Mouse (Mus musculus): ENCODE measurements at regions not wholly inside any gene's neighbourhood (a gene's known extent, or its start where the extent isn't known, plus 50 kb on each side); places are given as distances from the start of the nearest gene placed in this dataset.

DNA sequence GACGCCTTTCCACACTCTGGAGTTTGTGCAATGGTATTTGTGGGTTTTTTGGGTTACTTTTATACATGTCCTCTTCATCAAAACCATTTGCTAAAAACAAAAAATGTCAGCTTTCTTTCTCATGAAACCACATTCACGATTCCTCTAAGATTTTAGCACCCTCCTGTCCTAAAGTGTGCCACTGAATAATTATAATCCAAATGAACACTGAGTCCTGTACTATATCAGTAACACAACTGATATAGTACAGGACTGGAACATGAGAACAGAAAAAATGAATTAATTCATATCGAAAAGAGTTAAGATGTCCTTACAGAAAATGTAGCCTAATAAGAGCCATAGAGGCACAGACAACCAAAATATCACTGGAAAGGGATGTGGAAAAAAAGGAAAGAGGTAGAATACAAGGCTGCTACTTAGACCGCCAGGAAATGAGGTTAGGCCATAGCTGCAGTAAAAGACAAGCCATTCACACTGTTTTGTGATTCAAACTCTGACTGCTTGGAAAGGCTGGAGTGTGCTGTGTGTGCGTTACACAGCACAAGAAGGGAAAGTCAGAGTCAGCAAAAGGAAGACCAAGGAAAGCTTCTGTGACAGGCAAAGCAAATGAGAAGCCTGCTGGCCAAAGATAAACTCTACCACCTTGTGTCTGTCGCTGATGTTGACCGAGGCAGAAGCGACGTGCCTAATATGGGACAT lies 329.3 kb upstream of the Gm11146 start:
- TF ChIP-seq POLR2A (IDR thresholded peaks at IDR 0.05; ENCODE audit: borderline replicate concordance, extremely low read depth, low read depth, low read length) (no peak), CTCF (IDR thresholded peaks at IDR 0.05; ENCODE audit: insufficient read depth, low read length) (no peak)

All from lung, adult 2 months (tissue).